Mouse (Mus musculus) forebrain, embryonic 14.5 days (tissue): Measurements from ENCODE around the gene Cenpl. TPM values are rescaled to one million over a fixed set of nuclear protein-coding genes. Genes with fewer than 3 reads are reported as not detected.
"Not testable (repeated sequence)": the region's sequence is repeated elsewhere in the genome, so short reads cannot be mapped to it uniquely, and the experiment has no call there.

Experiments
- ATAC-seq: fragments of 200-750 bp; cut with Nextera tagmentation; 2 replicates; pipeline ENCODE4 v1.8.0; 2017; ENCODE audit warnings: mild to moderate bottlenecking, moderate library complexity
- DNase-seq: peaks from one replicate; pipeline ENCODE4 v3.0.0-alpha.2; 2015; ENCODE audit warnings: low spot score
- H3K27ac ChIP-seq: fragments of 300-500 bp; sonication (generic); 2 replicates; pipeline ENCODE4 v1.5.1; 2014; ENCODE audit warnings: low read depth, mild to moderate bottlenecking, control low read depth, low read length, moderate library complexity
- H3K27me3 ChIP-seq: fragments of 300-500 bp; sonication (generic); replicated peaks from 2 replicates; pipeline ENCODE4 v1.6.1; 2014; ENCODE audit warnings: low read length, control low read depth, mixed read lengths; ENCODE audit not compliant: control insufficient read depth, insufficient read depth
- H3K36me3 ChIP-seq: fragments of 300-500 bp; sonication (generic); 2 replicates; pipeline ENCODE4 v1.6.1; 2014; ENCODE audit warnings: low read length, control low read depth; ENCODE audit not compliant: control insufficient read depth, insufficient read depth
- H3K4me1 ChIP-seq: fragments of 300-500 bp; sonication (generic); 2 replicates; pipeline ENCODE4 v1.6.1; 2014; ENCODE audit warnings: antibody characterized with exemption, low read length, control low read depth; ENCODE audit not compliant: control insufficient read depth, insufficient read depth
- H3K4me2 ChIP-seq: fragments of 300-500 bp; sonication (generic); 2 replicates; pipeline ENCODE4 v1.6.1; 2014; ENCODE audit warnings: mild to moderate bottlenecking, control low read depth, low read length
- H3K4me3 ChIP-seq: fragments of 300-500 bp; sonication (generic); 2 replicates; pipeline ENCODE4 v1.5.1; 2014; ENCODE audit warnings: low read depth, low read length, control low read depth
- H3K9ac ChIP-seq: fragments of 300-500 bp; sonication (generic); 2 replicates; pipeline ENCODE4 v1.6.1; 2014; ENCODE audit warnings: mild to moderate bottlenecking, low read length, control low read depth, moderate library complexity
- H3K9me3 ChIP-seq: fragments of 300-500 bp; sonication (generic); replicated peaks from 2 replicates; pipeline ENCODE4 v1.6.1; 2016; ENCODE audit warnings: low read length, control low read depth, mixed read lengths; ENCODE audit not compliant: control insufficient read depth
- WGBS: fragments of 180-500 bp; shearing (Covaris S2); extraction: QIAGEN DNeasy Blood & Tissue Kit; methylation state at CpG from one replicate; pipeline ENCODE4 v1.1.7; 2014; 5-methylcytosine and 5-hydroxymethylcytosine counted together
- polyA plus RNA-seq: library from polyadenylated mRNA; unstranded; fragments of >200 nt; fragmentation: Nextera tagmentation; extraction: Ambion mirVana; gene quantifications from 2 replicates; pipeline ENCODE4 v1.2.1, GENCODE M21; 2014

Gene Cenpl
- polyA plus RNA-seq = 22.7 and 27.5 TPM in 2 replicates

DNA sequence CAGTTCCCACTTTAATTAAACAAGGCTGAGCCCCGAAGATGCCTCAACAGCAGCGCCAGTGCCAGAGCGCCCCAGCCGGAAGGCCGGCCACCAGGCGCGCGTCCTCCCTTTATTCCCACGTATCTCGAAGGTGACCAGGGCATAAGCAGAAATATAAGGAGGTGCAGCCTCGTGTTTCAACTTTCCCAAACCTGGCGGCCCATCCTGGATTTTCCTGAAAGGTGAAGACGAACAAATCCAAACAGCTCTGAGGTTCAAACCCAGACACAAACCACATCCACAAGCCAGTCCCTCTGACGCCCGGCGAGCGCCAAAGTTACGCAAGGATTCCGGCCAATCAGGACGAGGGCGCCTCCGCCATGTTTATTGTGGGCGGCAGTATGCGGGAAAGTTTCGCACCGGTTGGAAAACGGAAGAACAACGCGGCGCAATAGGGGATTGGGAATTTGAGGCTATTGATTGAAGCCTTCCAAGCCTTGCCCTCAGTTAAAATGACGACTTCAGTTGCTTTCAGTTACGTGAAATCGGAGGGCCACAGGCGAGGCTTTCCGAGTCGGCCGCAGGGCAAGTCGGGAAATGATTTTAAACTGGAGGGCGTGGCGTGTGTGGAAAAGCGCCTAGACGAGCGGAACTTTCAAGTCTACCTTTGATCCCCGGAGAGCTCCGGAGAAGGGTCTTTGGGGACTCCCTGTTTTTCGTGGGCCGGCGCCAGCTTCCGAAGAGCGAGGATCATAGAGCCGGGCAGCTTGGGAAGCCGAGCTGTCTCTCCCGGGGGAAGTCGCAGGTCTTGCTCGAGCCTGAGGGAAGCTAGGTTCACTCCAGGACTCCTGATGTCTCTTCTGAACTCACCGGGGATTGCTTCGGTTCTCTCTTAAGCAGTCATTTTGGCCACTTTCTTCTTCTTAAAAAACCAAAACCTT is at the start of gene Cenpl, which contains the start of gene Dars2:
Gene Cenpl (plus strand): TSS at position 362 of the 920 bp plus-strand sequence.
Gene Dars2 (minus strand): TSS at position 307 of the 920 bp plus-strand sequence.
- Histone ChIP-seq H3K27ac (peak within 1 kb of the TSS; percentile 15; the same call in 1 of the 2 replicates), H3K4me3 (peak within 1 kb of the TSS; percentile 54), H3K36me3 (peaks cover 2% of the 10 kb centered on the region; the same call in 1 of the 2 replicates), H3K4me2 (peak within 1 kb of the TSS; percentile 79), H3K27me3 (no peaks in the 10 kb centered on the region), H3K9me3 (no peaks in the 10 kb centered on the region), H3K9ac (peak within 1 kb of the TSS; percentile 82), H3K4me1 (peaks cover 26% of the 10 kb centered on the region)
- under 1% methylated on average over 57 of the region's 57 CpGs for WGBS
- ATAC-seq (peak; percentile 98), DNase-seq (peak; percentile 99)

DNA sequence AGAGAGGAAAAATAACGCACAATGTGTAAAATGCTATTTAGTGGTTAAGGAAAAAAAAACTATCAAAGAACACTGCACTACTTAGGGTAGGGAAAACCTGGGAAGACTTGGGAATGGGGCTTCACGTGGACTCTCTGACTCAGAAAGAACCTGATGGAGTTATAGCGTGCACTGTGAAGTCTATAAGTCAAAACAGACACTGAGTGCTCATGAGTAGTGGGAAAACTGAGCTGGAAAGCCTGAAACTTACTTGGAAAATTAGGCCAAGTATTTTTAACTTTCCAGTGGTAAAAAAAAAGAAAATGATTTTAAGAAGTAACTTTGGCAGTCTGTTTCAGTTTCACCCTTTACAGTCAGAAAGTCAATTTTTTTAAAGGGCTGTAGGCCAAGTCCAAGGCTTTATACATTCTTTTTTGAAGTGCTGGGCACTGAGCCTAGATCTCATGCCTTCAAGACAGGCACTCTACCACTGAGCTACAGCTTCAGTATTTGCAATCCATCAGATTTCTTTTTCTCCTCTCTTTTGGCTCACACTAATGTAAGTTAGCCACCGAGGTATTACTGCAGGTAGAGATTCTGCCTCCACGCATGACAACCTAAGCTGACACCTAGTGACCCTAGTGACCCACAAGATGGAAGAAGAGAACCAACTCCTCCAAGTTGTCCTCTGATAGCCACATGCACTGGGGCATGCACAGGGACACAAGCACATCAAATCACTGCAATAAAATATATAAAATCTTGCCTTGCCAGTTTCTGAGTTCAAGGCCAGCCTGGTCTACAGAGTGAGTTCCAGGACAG is 44.9 kb upstream of the Cenpl start:
- Histone ChIP-seq H3K4me2 (no peak overlapping the region), H3K9me3 (no peaks in the 10 kb centered on the region), H3K9ac (no peak overlapping the region), H3K36me3 (peaks cover 34% of the 10 kb centered on the region), H3K4me1 (no peaks in the 10 kb centered on the region), H3K27ac (no peak overlapping the region), H3K27me3 (no peaks in the 10 kb centered on the region), H3K4me3 (no peak overlapping the region)
- WGBS = 93% methylated on average over 5 of the region's 5 CpGs
- no peak for ATAC-seq
- no peak for DNase-seq

DNA sequence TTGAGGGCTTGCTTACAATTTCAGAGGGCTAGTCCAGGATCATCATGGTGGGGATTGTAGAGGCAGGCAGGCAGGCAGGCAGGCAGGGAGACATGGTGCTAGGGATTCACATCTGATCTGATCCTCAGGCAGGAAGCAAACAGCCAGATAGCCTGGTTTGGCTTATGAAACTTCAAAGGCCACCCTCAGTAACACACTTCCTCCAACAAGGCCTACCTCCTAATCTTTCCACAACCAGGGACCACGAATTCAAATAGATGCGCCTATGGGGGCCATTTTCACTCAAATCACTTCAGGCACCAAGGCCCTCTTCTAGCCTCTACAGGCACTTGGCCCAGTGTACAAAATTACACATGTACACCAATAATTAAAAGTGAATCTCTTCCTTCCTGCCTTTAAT is 43.3 kb upstream of the Cenpl start:
- Histone ChIP-seq H3K9me3 (no peaks in the 10 kb centered on the region), H3K4me2 (no peak overlapping the region), H3K27ac (no peak overlapping the region), H3K27me3 (no peaks in the 10 kb centered on the region), H3K4me3 (no peak overlapping the region), H3K36me3 (peaks cover 41% of the 10 kb centered on the region), H3K4me1 (no peaks in the 10 kb centered on the region), H3K9ac (no peak overlapping the region)
- 97% methylated on average over 2 of the region's 2 CpGs for WGBS
- ATAC-seq (no peak), DNase-seq (no peak)

DNA sequence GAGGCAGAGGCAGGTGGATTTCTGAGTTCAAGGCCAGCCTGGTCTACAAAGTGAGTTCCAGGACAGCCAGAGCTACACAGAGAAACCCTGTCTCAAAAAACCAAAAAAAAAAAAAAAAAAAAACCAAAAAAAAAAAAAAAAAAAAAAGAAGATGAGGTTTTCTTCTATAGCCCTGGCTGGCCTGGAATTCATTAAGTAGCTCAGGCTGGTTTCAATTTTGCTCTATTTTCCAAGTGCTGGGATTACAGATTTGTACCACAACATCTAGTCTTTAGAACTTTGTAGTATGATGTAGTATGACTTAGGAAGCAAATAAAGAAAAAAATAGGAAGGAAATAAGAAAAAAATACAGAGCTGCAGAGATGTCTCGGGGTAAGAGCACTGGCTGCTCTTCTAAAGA is 42.1 kb upstream of the Cenpl start:
- not testable (repeated sequence) for H3K9ac ChIP-seq, ATAC-seq, H3K27ac ChIP-seq, DNase-seq, H3K4me2 ChIP-seq, H3K4me1 ChIP-seq, H3K9me3 ChIP-seq, H3K27me3 ChIP-seq, H3K4me3 ChIP-seq
- WGBS = 85% methylated on average over 1 of the region's 1 CpGs
- H3K36me3 ChIP-seq = peaks cover 45% of the 10 kb centered on the region

DNA sequence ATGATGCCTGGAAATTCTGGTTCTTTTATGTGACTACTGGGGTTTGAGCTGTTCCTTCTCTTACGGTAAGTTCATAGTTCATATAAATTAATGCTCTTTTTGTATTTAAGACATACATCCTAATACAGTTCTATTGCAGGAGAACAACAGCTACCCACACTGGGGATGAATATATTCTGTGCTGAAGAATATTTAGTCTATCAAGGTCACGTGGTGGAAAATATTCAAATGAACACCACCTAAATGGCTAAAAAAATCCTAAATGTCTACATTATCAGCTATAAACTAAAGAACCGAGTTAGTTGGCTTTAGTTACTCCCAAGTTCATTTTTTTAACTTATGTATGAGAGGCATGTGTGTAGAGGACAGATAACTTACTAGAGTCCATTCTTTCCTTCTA is 40.5 kb upstream of the Cenpl start:
- Histone ChIP-seq H3K36me3 (peaks cover 41% of the 10 kb centered on the region), H3K27me3 (no peaks in the 10 kb centered on the region), H3K27ac (no peak overlapping the region), H3K9ac (no peak overlapping the region), H3K4me3 (no peak overlapping the region), H3K4me1 (peaks cover 8% of the 10 kb centered on the region), H3K9me3 (no peaks in the 10 kb centered on the region), H3K4me2 (no peak overlapping the region)
- ATAC-seq (no peak), DNase-seq (no peak)
- WGBS = 97% methylated on average over 3 of the region's 3 CpGs

DNA sequence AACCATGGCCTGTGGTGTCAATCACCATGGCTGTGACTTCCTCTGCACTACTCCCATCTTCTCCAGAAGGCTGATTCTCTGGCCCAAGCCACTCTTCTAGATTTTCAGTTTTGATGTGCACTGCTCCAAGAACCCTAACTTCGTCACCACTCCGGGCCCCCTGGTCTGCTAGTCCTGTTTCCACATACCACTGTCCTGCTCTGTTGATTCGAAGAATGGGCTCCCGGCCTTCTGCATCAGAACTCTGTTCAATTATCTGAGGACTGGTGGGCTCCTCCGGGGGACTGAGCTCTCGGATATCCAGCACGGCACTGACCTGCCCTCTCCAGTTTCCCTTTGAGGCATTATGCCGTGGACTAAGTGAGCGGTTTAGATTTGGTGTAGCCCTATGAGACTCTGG is 38.6 kb upstream of the Cenpl start:
- no peak for ATAC-seq
- Histone ChIP-seq H3K9ac (no peak overlapping the region), H3K27ac (no peak overlapping the region), H3K36me3 (peaks cover 52% of the 10 kb centered on the region), H3K4me2 (no peak overlapping the region), H3K4me3 (no peak overlapping the region), H3K4me1 (peaks cover 13% of the 10 kb centered on the region), H3K9me3 (no peaks in the 10 kb centered on the region), H3K27me3 (no peaks in the 10 kb centered on the region)
- WGBS = 94% methylated on average over 9 of the region's 9 CpGs
- no peak for DNase-seq

DNA sequence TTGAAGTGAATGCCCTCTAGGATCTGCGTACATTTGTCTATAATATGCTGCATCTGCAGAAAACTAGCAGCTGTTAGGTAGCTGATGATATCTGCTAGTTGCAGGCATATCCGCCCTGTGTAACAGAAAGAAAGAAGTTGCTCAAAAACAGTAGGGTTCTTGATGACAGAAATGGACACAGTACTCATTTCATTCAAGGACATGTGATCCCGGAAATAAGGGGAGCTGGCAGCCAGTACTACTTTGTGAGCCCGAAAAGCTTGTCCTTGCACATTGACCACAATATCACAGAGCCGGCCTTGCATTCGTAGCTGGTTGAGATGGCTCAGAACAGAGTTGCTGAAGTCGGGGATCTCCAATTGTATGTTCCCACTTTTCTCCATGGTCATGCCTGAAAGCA is 38.2 kb upstream of the Cenpl start:
- H3K27me3 ChIP-seq = no peaks in the 10 kb centered on the region
- peaks cover 50% of the 10 kb centered on the region for H3K36me3 ChIP-seq
- H3K9me3 ChIP-seq = no peaks in the 10 kb centered on the region
- H3K9ac ChIP-seq = no peak overlapping the region
- peaks cover 15% of the 10 kb centered on the region for H3K4me1 ChIP-seq
- no peak overlapping the region for H3K27ac ChIP-seq
- ATAC-seq = no peak
- no peak for DNase-seq
- WGBS = 96% methylated on average over 7 of the region's 7 CpGs
- H3K4me3 ChIP-seq = no peak overlapping the region
- H3K4me2 ChIP-seq = no peak overlapping the region

DNA sequence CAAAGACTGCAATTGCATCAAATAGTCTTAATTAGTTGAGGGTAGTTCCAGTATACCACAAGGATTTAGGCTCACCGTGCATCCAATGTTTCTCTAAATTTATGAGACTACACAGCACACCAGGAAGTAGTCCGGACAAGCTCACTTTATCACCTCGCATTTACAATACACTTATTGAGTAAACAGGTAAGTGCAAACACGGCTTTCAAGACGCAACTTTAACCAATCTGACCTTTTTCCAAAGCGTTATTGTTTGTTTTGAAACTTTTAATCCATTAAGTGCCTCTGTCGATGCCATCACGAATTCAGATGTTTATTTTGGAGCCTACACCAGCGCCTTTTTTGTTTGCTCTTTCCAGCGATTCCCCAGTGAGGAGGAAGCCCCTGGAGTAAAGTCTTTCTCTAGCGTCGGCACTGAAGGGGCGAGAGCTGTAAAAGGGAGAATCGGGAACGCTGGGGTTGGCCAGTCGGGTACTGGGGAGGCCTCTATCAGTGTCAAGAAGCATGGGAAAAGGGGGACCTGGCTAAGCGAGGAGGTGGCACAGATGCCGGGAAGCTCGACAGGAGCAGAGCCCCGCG is 36.6 kb upstream of the Cenpl start:
- Histone ChIP-seq H3K4me2 (peak overlapping the region; percentile 72), H3K27ac (peak overlapping the region; percentile 82), H3K4me3 (peak overlapping the region; percentile 62), H3K4me1 (peaks cover 18% of the 10 kb centered on the region), H3K9ac (peak overlapping the region; percentile 85), H3K27me3 (no peaks in the 10 kb centered on the region), H3K9me3 (no peaks in the 10 kb centered on the region), H3K36me3 (peaks cover 62% of the 10 kb centered on the region)
- WGBS = 2% methylated on average over 21 of the region's 21 CpGs
- ATAC-seq (no peak), DNase-seq (no peak)
